Mouse (Mus musculus) right cerebral cortex, postnatal 36 days (tissue): Measurements from ENCODE around the gene 4930523C07Rik.

ENCODE experiments used
- DNase-seq, 2 experiments: peaks; one replicate each; pipeline ENCODE4 v3.0.0; 2022; ENCODE audit warnings: low spot score in 2 of 2, mixed read lengths in 1 of 2

4930523C07Rik gene

GRCm38 (mm10) chr1:160099659-160100302 is 55.6 kb downstream of the 4930523C07Rik start:
- DNase-seq = no peak

- peak in 1 of 2 experiments; percentile 41 for DNase-seq
Observed at GRCm38 (mm10) chr1:160100996-160101395, 56.8 kb downstream of the 4930523C07Rik start.

GRCm38 (mm10) chr1:160105426-160105825 is 61.2 kb downstream of the 4930523C07Rik start:
- DNase-seq = no peak

GRCm38 (mm10) chr1:160108604-160109003 is 64.4 kb downstream of the 4930523C07Rik start:
- DNase-seq = no peak

- no peak for DNase-seq
Observed at GRCm38 (mm10) chr1:160123957-160124356, 79.8 kb downstream of the 4930523C07Rik start.
